Mouse (Mus musculus): Measurements from ENCODE around the gene Ugt1a8. TPM values are rescaled to one million over a fixed set of nuclear protein-coding genes. Genes with fewer than 3 reads are reported as not detected.
A peak's percentile ranks its signal among the peaks of the same experiment; 100 is the strongest.

Gene Ugt1a8
- polyA plus RNA-seq, 1 experiment from 2014 or later = not detected

- no peak for ATAC-seq
- 49% methylated on average over 6 of the region's 6 CpGs for WGBS
- Histone ChIP-seq H3K27ac (ENCODE audit: low read length) (no peak overlapping the region), H3K4me1 (ENCODE audit: control insufficient read depth, insufficient read depth, low read length) (no peaks in the 10 kb centered on the region), H3K9me3 (ENCODE audit: control insufficient read depth, low read length) (peaks cover 58% of the 10 kb centered on the region), H3K27me3 (replicated peaks; ENCODE audit: control insufficient read depth, insufficient read depth, low read length) (no peaks in the 10 kb centered on the region), H3K9ac (ENCODE audit: low read depth, low read length) (no peak overlapping the region), H3K36me3 (ENCODE audit: control insufficient read depth, insufficient read depth, low read length) (no peaks in the 10 kb centered on the region), H3K4me2 (ENCODE audit: low read depth, low read length) (no peak overlapping the region), H3K4me3 (ENCODE audit: low read length) (no peak overlapping the region)
These were observed 158.8 kb downstream of the Ugt1a8 start for GRCm38 (mm10) chr1:88246386-88246785.

GRCm38 (mm10) chr1:88247660-88248059, 160.0 kb downstream of the Ugt1a8 start:
- 58% methylated on average over 2 of the region's 2 CpGs for WGBS
- ATAC-seq = no peak
- Histone ChIP-seq H3K9me3 (ENCODE audit: control insufficient read depth, low read length) (peaks cover 51% of the 10 kb centered on the region), H3K9ac (ENCODE audit: low read depth, low read length) (no peak overlapping the region), H3K4me2 (ENCODE audit: low read depth, low read length) (no peak overlapping the region), H3K27ac (ENCODE audit: low read length) (no peak overlapping the region), H3K4me1 (ENCODE audit: control insufficient read depth, insufficient read depth, low read length) (no peaks in the 10 kb centered on the region), H3K36me3 (ENCODE audit: control insufficient read depth, insufficient read depth, low read length) (no peaks in the 10 kb centered on the region), H3K27me3 (replicated peaks; ENCODE audit: control insufficient read depth, insufficient read depth, low read length) (no peaks in the 10 kb centered on the region), H3K4me3 (ENCODE audit: low read length) (no peak overlapping the region)

- H3K4me1 ChIP-seq (ENCODE audit: control insufficient read depth, insufficient read depth, low read length) = no peaks in the 10 kb centered on the region
- H3K27me3 ChIP-seq (replicated peaks; ENCODE audit: control insufficient read depth, insufficient read depth, low read length) = no peaks in the 10 kb centered on the region
- no peak overlapping the region for H3K27ac ChIP-seq (ENCODE audit: low read length)
- H3K9me3 ChIP-seq (ENCODE audit: control insufficient read depth, low read length) = peaks cover 44% of the 10 kb centered on the region
- H3K36me3 ChIP-seq (ENCODE audit: control insufficient read depth, insufficient read depth, low read length) = no peaks in the 10 kb centered on the region
- no peak overlapping the region for H3K9ac ChIP-seq (ENCODE audit: low read depth, low read length)
- 68% methylated on average over 4 of the region's 4 CpGs for WGBS
- ATAC-seq = no peak
- no peak overlapping the region for H3K4me3 ChIP-seq (ENCODE audit: low read length)
- no peak overlapping the region for H3K4me2 ChIP-seq (ENCODE audit: low read depth, low read length)
These were observed 161.0 kb downstream of the Ugt1a8 start for GRCm38 (mm10) chr1:88248658-88249057.

- Histone ChIP-seq H3K27me3 (replicated peaks; ENCODE audit: control insufficient read depth, insufficient read depth, low read length) (no peaks in the 10 kb centered on the region), H3K9me3 (ENCODE audit: control insufficient read depth, low read length) (peaks cover 38% of the 10 kb centered on the region), H3K4me1 (ENCODE audit: control insufficient read depth, insufficient read depth, low read length) (no peaks in the 10 kb centered on the region), H3K4me3 (ENCODE audit: low read length) (no peak overlapping the region), H3K27ac (ENCODE audit: low read length) (no peak overlapping the region), H3K36me3 (ENCODE audit: control insufficient read depth, insufficient read depth, low read length) (no peaks in the 10 kb centered on the region), H3K9ac (ENCODE audit: low read depth, low read length) (no peak overlapping the region), H3K4me2 (ENCODE audit: low read depth, low read length) (no peak overlapping the region)
- no peak for ATAC-seq
- WGBS = 76% methylated on average over 7 of the region's 7 CpGs
These were observed 162.0 kb downstream of the Ugt1a8 start for GRCm38 (mm10) chr1:88249596-88249995.

DNA sequence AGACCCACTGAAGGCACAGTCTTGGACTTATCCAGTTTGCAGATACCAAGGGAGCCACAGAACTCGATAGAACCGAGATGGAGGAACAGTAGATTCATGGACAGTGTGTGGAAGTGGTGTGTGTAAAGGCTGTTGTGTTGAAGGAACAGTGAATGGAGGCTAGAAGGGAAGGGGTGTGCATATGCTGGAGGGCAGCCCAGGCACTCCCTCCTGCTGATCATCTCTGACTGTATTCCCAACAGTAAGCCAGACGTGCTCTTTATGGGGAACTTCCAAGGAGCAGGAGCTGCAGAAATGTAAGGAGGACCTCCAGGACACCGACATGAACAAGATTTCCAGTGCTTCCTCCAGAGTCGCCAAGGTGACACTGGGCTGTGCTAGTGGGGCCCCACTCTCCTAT, 162.4 kb downstream of the Ugt1a8 start:
- H3K36me3 ChIP-seq (ENCODE audit: control insufficient read depth, insufficient read depth, low read length) = no peaks in the 10 kb centered on the region
- H3K4me2 ChIP-seq (ENCODE audit: low read depth, low read length) = no peak overlapping the region
- no peak overlapping the region for H3K9ac ChIP-seq (ENCODE audit: low read depth, low read length)
- no peak overlapping the region for H3K4me3 ChIP-seq (ENCODE audit: low read length)
- 79% methylated on average over 5 of the region's 5 CpGs for WGBS
- ATAC-seq = no peak
- no peaks in the 10 kb centered on the region for H3K4me1 ChIP-seq (ENCODE audit: control insufficient read depth, insufficient read depth, low read length)
- no peak overlapping the region for H3K27ac ChIP-seq (ENCODE audit: low read length)
- H3K9me3 ChIP-seq (ENCODE audit: control insufficient read depth, low read length) = peaks cover 34% of the 10 kb centered on the region
- H3K27me3 ChIP-seq (replicated peaks; ENCODE audit: control insufficient read depth, insufficient read depth, low read length) = no peaks in the 10 kb centered on the region

DNA sequence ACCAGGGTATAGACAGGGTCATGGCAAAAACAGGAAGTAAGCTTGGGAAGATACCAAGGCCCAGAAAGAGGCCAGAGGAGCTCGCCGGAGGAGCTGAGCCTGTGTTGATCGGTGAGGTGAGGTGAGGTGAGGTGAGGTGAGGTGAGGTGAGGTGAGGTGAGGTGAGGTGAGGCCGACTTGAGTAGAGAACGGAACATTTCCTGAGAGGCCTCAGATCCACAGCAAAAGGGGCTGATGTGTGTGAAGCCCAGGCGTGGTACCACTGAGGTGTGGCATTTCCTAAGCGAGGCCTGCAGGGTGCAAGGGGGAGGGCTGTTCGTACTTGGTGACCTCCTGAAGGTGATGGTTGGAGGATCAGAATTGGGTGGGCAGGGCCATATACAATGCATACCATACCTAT, 165.5 kb downstream of the Ugt1a8 start:
- H3K9me3 ChIP-seq (ENCODE audit: control insufficient read depth, low read length) = peaks cover 35% of the 10 kb centered on the region
- H3K27ac ChIP-seq (ENCODE audit: low read length) = no peak overlapping the region
- H3K4me1 ChIP-seq (ENCODE audit: control insufficient read depth, insufficient read depth, low read length) = no peaks in the 10 kb centered on the region
- no peak overlapping the region for H3K9ac ChIP-seq (ENCODE audit: low read depth, low read length)
- ATAC-seq = peak; percentile 22
- H3K36me3 ChIP-seq (ENCODE audit: control insufficient read depth, insufficient read depth, low read length) = no peaks in the 10 kb centered on the region
- 73% methylated on average over 8 of the region's 8 CpGs for WGBS
- no peak overlapping the region for H3K4me3 ChIP-seq (ENCODE audit: low read length)
- H3K27me3 ChIP-seq (replicated peaks; ENCODE audit: control insufficient read depth, insufficient read depth, low read length) = no peaks in the 10 kb centered on the region
- no peak overlapping the region for H3K4me2 ChIP-seq (ENCODE audit: low read depth, low read length)

DNA sequence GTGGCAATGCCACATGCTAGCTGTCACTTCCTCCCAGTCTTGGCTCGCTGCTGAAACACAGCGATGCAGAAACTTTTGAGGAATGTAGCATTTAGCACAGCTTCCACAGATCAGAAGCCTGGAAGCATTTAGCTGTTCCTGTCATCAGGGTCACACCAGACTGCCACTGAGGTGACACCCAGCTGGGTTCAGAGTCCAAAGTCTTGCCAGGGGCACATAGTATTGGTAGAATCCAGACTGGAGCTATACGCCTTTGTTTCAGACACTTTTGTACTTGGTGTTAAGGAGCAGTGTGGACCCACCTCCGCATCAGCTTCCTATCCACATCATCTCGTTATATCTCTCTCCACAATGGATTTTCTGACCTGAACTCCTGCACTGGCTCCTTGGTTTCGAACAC, 165.9 kb downstream of the Ugt1a8 start:
- no peaks in the 10 kb centered on the region for H3K4me1 ChIP-seq (ENCODE audit: control insufficient read depth, insufficient read depth, low read length)
- no peak overlapping the region for H3K27ac ChIP-seq (ENCODE audit: low read length)
- H3K4me3 ChIP-seq (ENCODE audit: low read length) = no peak overlapping the region
- H3K27me3 ChIP-seq (replicated peaks; ENCODE audit: control insufficient read depth, insufficient read depth, low read length) = no peaks in the 10 kb centered on the region
- H3K4me2 ChIP-seq (ENCODE audit: low read depth, low read length) = no peak overlapping the region
- no peak overlapping the region for H3K9ac ChIP-seq (ENCODE audit: low read depth, low read length)
- no peaks in the 10 kb centered on the region for H3K36me3 ChIP-seq (ENCODE audit: control insufficient read depth, insufficient read depth, low read length)
- WGBS = 71% methylated on average over 6 of the region's 6 CpGs
- H3K9me3 ChIP-seq (ENCODE audit: control insufficient read depth, low read length) = peaks cover 34% of the 10 kb centered on the region
- peak; percentile 52 for ATAC-seq

GRCm38 (mm10) chr1:88254793-88255465, 167.3 kb downstream of the Ugt1a8 start:
- no peak overlapping the region for H3K4me2 ChIP-seq (ENCODE audit: low read depth, low read length)
- H3K9ac ChIP-seq (ENCODE audit: low read depth, low read length) = no peak overlapping the region
- H3K4me3 ChIP-seq (ENCODE audit: low read length) = no peak overlapping the region
- H3K4me1 ChIP-seq (ENCODE audit: control insufficient read depth, insufficient read depth, low read length) = 0 out of 2 replicates have a peak, but pooled peaks cover 2% of the 10 kb centered on the region
- H3K36me3 ChIP-seq (ENCODE audit: control insufficient read depth, insufficient read depth, low read length) = no peaks in the 10 kb centered on the region
- ATAC-seq = no peak
- peaks cover 21% of the 10 kb centered on the region for H3K9me3 ChIP-seq (ENCODE audit: control insufficient read depth, low read length)
- 86% methylated on average over 12 of the region's 12 CpGs for WGBS
- no peak overlapping the region for H3K27ac ChIP-seq (ENCODE audit: low read length)
- no peaks in the 10 kb centered on the region for H3K27me3 ChIP-seq (replicated peaks; ENCODE audit: control insufficient read depth, insufficient read depth, low read length)

DNA sequence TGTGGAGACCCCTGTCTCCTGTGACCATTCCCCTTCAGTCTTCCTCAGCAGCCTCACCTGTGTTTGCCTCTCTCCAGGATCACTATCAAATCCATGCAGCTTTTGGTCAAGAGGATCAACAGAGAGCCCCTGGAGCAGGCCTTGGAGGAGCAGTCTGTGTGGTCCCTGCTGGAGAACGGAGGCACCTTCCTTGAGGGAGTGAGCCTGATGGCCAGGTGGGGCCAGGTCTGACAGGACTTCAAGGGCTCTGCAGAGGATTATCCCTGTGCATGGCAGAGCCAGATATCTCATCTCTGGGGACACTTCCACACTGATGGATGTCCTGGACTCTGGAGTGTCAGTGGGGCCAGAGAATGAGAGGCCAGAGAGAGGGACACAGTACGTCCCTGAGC, 167.8 kb downstream of the Ugt1a8 start:
- Histone ChIP-seq H3K27ac (ENCODE audit: low read length) (no peak overlapping the region), H3K4me1 (ENCODE audit: control insufficient read depth, insufficient read depth, low read length) (0 out of 2 replicates have a peak, but pooled peaks cover 5% of the 10 kb centered on the region), H3K4me3 (ENCODE audit: low read length) (no peak overlapping the region), H3K9me3 (ENCODE audit: control insufficient read depth, low read length) (peaks cover 16% of the 10 kb centered on the region; the same call in 1 of the 2 replicates), H3K9ac (ENCODE audit: low read depth, low read length) (no peak overlapping the region), H3K27me3 (replicated peaks; ENCODE audit: control insufficient read depth, insufficient read depth, low read length) (no peaks in the 10 kb centered on the region), H3K36me3 (ENCODE audit: control insufficient read depth, insufficient read depth, low read length) (peaks cover under 1% of the 10 kb centered on the region; the same call in 1 of the 2 replicates), H3K4me2 (ENCODE audit: low read depth, low read length) (no peak overlapping the region)
- 58% methylated on average over 2 of the region's 2 CpGs for WGBS
- no peak for ATAC-seq
